Mouse (Mus musculus) MEL (cell line): ENCODE data around the gene Bicdl1. TPM values are rescaled to one million over a fixed set of nuclear protein-coding genes. Genes with fewer than 3 reads are reported as not detected.
A peak's percentile ranks its signal among the peaks of the same experiment; 100 is the strongest.

ENCODE experiments used
- DNase-seq: peaks from one replicate; pipeline ENCODE4 v3.0.0; 2011; ENCODE audit warnings: low read depth, low spot score
- H3K27ac ChIP-seq: 2 replicates; pipeline ENCODE4 v1.5.1; 2012; ENCODE audit warnings: low read depth, mild to moderate bottlenecking, control low read depth, low read length, moderate library complexity; ENCODE audit not compliant: control insufficient read depth
- H3K27me3 ChIP-seq, 2 experiments: fragments of 150-350 bp in 1 of 2; sonication (generic) in 1 of 2; 2 replicates each; pipeline ENCODE4 v1.6.1; 2012; ENCODE audit warnings: low read length in 2 of 2, mild to moderate bottlenecking in 2 of 2, improper control_type of control experiment in 1 of 2, moderate library complexity in 1 of 2; ENCODE audit not compliant: insufficient read depth in 2 of 2, control insufficient read depth in 1 of 2
- H3K36me3 ChIP-seq, 2 experiments: 2 replicates each; pipeline ENCODE4 v1.6.1; 2012 to 2014; ENCODE audit warnings: low read length in 2 of 2, improper control_type of control experiment in 1 of 2, inconsistent platforms in 1 of 2, mild to moderate bottlenecking in 1 of 2; ENCODE audit not compliant: insufficient read depth in 2 of 2, control insufficient read depth in 1 of 2
- H3K4me1 ChIP-seq, 2 experiments: fragments of 150-350 bp in 1 of 2; sonication (generic) in 1 of 2; 2 replicates each; pipeline ENCODE4 v1.6.1; 2012; ENCODE audit warnings: low read length in 2 of 2, improper control_type of control experiment in 1 of 2, mild to moderate bottlenecking in 1 of 2; ENCODE audit not compliant: insufficient read depth in 2 of 2, control insufficient read depth in 1 of 2
- H3K4me3 ChIP-seq, 2 experiments: fragments of 150-350 bp in 1 of 2; sonication (generic) in 1 of 2; 2 replicates each; pipeline ENCODE4 v1.5.1; 2012; ENCODE audit warnings: low read depth in 2 of 2, low read length in 2 of 2, mild to moderate bottlenecking in 2 of 2, moderate library complexity in 2 of 2, control low read depth in 1 of 2, improper control_type of control experiment in 1 of 2; ENCODE audit not compliant: control insufficient read depth in 1 of 2, insufficient read depth in 1 of 2
- H3K79me2 ChIP-seq: 2 replicates; pipeline ENCODE4 v1.6.1; 2012; ENCODE audit warnings: mild to moderate bottlenecking, low read length, moderate library complexity; ENCODE audit not compliant: control insufficient read depth, poor library complexity, insufficient read depth
- H3K9ac ChIP-seq: 2 replicates; pipeline ENCODE4 v1.6.1; 2012; ENCODE audit warnings: low read depth, mild to moderate bottlenecking, control low read depth, low read length, moderate library complexity; ENCODE audit not compliant: control insufficient read depth, poor library complexity, severe bottlenecking
- H3K9me3 ChIP-seq: fragments of 150-350 bp; sonication (generic); replicated peaks from 2 replicates; pipeline ENCODE4 v1.6.1; 2012; ENCODE audit warnings: mild to moderate bottlenecking, low read length, improper control_type of control experiment, moderate library complexity; ENCODE audit not compliant: insufficient read depth
- CHD1 ChIP-seq: IDR thresholded peaks from 2 replicates; pipeline ENCODE4 v1.6.1; 2012; ENCODE audit warnings: low read depth, mild to moderate bottlenecking, inconsistent platforms, low read length, improper control_type of control experiment
- CHD2 ChIP-seq: IDR thresholded peaks from 2 replicates; pipeline ENCODE4 v1.6.1; 2011; ENCODE audit warnings: low read length, improper control_type of control experiment
- E2F4 ChIP-seq: IDR thresholded peaks from 2 replicates; pipeline ENCODE4 v1.6.1; 2011; ENCODE audit warnings: low read depth, low read length, improper control_type of control experiment, borderline replicate concordance
- EP300 ChIP-seq, 2 experiments: IDR thresholded peaks; 2 replicates each; pipeline ENCODE4 v1.6.1; 2011; ENCODE audit warnings: improper control_type of control experiment in 2 of 2, low read length in 2 of 2, low read depth in 1 of 2, mild to moderate bottlenecking in 1 of 2
- KAT2A ChIP-seq: conservative IDR thresholded peaks from 2 replicates; pipeline ENCODE4 v1.6.1; 2012; ENCODE audit warnings: low read depth, low read length, improper control_type of control experiment, inconsistent platforms
- MAFK ChIP-seq: IDR thresholded peaks from 2 replicates; pipeline ENCODE4 v1.6.1; 2011; ENCODE audit warnings: low read depth, mild to moderate bottlenecking, low read length, improper control_type of control experiment, borderline replicate concordance
- MAZ ChIP-seq: IDR thresholded peaks from 2 replicates; pipeline ENCODE4 v1.6.1; 2012; ENCODE audit warnings: low read depth, mild to moderate bottlenecking, inconsistent platforms, low read length, improper control_type of control experiment
- MEF2A ChIP-seq: IDR thresholded peaks from 2 replicates; pipeline ENCODE4 v1.6.1; 2014; ENCODE audit warnings: low read depth, mild to moderate bottlenecking, inconsistent platforms, low read length, improper control_type of control experiment; ENCODE audit not compliant: poor library complexity, insufficient replicate concordance, severe bottlenecking; ENCODE audit errors: extremely low read depth
- MXI1 ChIP-seq: IDR thresholded peaks from 2 replicates; pipeline ENCODE4 v1.6.1; 2011; ENCODE audit warnings: mild to moderate bottlenecking, low read depth, low read length, improper control_type of control experiment
- MYB ChIP-seq: IDR thresholded peaks from 2 replicates; pipeline ENCODE4 v1.6.1; 2011; ENCODE audit warnings: mild to moderate bottlenecking, low read depth, low read length, improper control_type of control experiment
- NELFE ChIP-seq: IDR thresholded peaks from 2 replicates; pipeline ENCODE4 v1.6.1; 2011; ENCODE audit warnings: low read depth, low read length, improper control_type of control experiment
- POLR2A ChIP-seq, 2 experiments: IDR thresholded peaks; 2 replicates each; pipeline ENCODE4 v1.6.1; 2011 to 2012; ENCODE audit warnings: low read length in 2 of 2, mild to moderate bottlenecking in 2 of 2, control low read depth in 1 of 2, improper control_type of control experiment in 1 of 2, low read depth in 1 of 2, moderate library complexity in 1 of 2; ENCODE audit not compliant: control insufficient read depth in 1 of 2, insufficient read depth in 1 of 2, poor library complexity in 1 of 2
- RAD21 ChIP-seq: IDR thresholded peaks from 2 replicates; pipeline ENCODE4 v1.6.1; 2011; ENCODE audit warnings: mild to moderate bottlenecking, low read depth, low read length, improper control_type of control experiment
- RCOR1 ChIP-seq: IDR thresholded peaks from 2 replicates; pipeline ENCODE4 v1.6.1; 2012; ENCODE audit warnings: low read depth, mild to moderate bottlenecking, inconsistent platforms, low read length, improper control_type of control experiment
- SIN3A ChIP-seq: IDR thresholded peaks from 2 replicates; pipeline ENCODE4 v1.6.1; 2012; ENCODE audit warnings: low read length, improper control_type of control experiment, inconsistent platforms
- SMC3 ChIP-seq: IDR thresholded peaks from 2 replicates; pipeline ENCODE4 v1.6.1; 2011; ENCODE audit warnings: low read depth, low read length, improper control_type of control experiment
- TAL1 ChIP-seq: IDR thresholded peaks from 2 replicates; pipeline ENCODE4 v1.6.1; 2012; ENCODE audit warnings: mild to moderate bottlenecking, inconsistent platforms, low read length, moderate library complexity, mixed read lengths
- TBP ChIP-seq: IDR thresholded peaks from 2 replicates; pipeline ENCODE4 v1.8.0; 2011; ENCODE audit warnings: low read depth, low read length, improper control_type of control experiment
- UBTF ChIP-seq: IDR thresholded peaks from 2 replicates; pipeline ENCODE4 v1.6.1; 2012; ENCODE audit warnings: low read depth, mild to moderate bottlenecking, inconsistent platforms, low read length, improper control_type of control experiment, moderate library complexity, borderline replicate concordance; ENCODE audit not compliant: insufficient read depth
- USF1 ChIP-seq: IDR thresholded peaks from 2 replicates; pipeline ENCODE4 v1.6.1; 2014; ENCODE audit warnings: low read depth, mild to moderate bottlenecking, inconsistent platforms, low read length, improper control_type of control experiment, moderate library complexity
- USF2 ChIP-seq, 2 experiments: IDR thresholded peaks; 2 replicates each; pipeline ENCODE4 v1.6.1; 2011 to 2012; ENCODE audit warnings: improper control_type of control experiment in 2 of 2, low read length in 2 of 2, borderline replicate concordance in 1 of 2, inconsistent platforms in 1 of 2, low read depth in 1 of 2, mild to moderate bottlenecking in 1 of 2; ENCODE audit not compliant: insufficient read depth in 1 of 2
- ZC3H11A ChIP-seq: IDR thresholded peaks from 2 replicates; pipeline ENCODE4 v1.6.1; 2012; ENCODE audit warnings: low read depth, mild to moderate bottlenecking, inconsistent platforms, low read length, improper control_type of control experiment
- ZNF384 ChIP-seq: IDR thresholded peaks from 2 replicates; pipeline ENCODE4 v1.6.1; 2012; ENCODE audit warnings: low read depth, mild to moderate bottlenecking, inconsistent platforms, low read length, improper control_type of control experiment
- polyA plus RNA-seq, 2 experiments: library from polyadenylated mRNA; stranded (reverse) in 1 of 2; unstranded in 1 of 2; fragments of >175 nt in 1 of 2; fragments of >200 nt in 1 of 2; gene quantifications; 2 replicates each; pipeline versions ENCODE4 v1.2.1 to v1.2.4; 2012; ENCODE audit warnings: low replicate concordance in 2 of 2, low read depth in 1 of 2; ENCODE audit not compliant: insufficient read length in 2 of 2, insufficient read depth in 1 of 2, missing spikeins in 1 of 2
- total RNA-seq: library from RNA; depleted of rRNA; stranded (reverse); fragments of 300-350 nt; gene quantifications from 2 replicates; pipeline ENCODE4 v1.2.3, GENCODE M21; 2012

Bicdl1 gene
- total and polyA plus RNA-seq, 3 experiments: 3.5 to 13.4 TPM; not detected in 1

- no peak for DNase-seq
- no peak overlapping the region for H3K9ac ChIP-seq
- peaks cover 0 to 13% of the 10 kb centered on the region in 2 experiments; a peak in 2 of 4 replicates for H3K4me1 ChIP-seq
- H3K36me3 ChIP-seq: peaks cover 0 to 9% of the 10 kb centered on the region in 2 experiments; a peak in 2 of 4 replicates
- no peaks in the 10 kb centered on the region for H3K9me3 ChIP-seq
- H3K27ac ChIP-seq: no peak overlapping the region
- H3K4me3 ChIP-seq: no peak overlapping the region
- no peaks in the 10 kb centered on the region for H3K79me2 ChIP-seq
- H3K27me3 ChIP-seq: no peaks in the 10 kb centered on the region
- no peak for TF ChIP-seq E2F4
- TF ChIP-seq ZC3H11A: no peak
- no peak for TF ChIP-seq TAL1
- TF ChIP-seq SIN3A: no peak
- TF ChIP-seq SMC3: no peak
- no peak for TF ChIP-seq CHD2
- no peak for TF ChIP-seq KAT2A
- TF ChIP-seq USF1: no peak
- no peak for TF ChIP-seq NELFE
- TF ChIP-seq MYB: no peak
- TF ChIP-seq CHD1: no peak
These were observed 16.7 kb downstream of the Bicdl1 start for GRCm38 (mm10) chr5:115714761-115715160.

GRCm38 (mm10) chr5:115712487-115712886, 18.9 kb downstream of the Bicdl1 start:
- Histone ChIP-seq H3K27me3 (no peaks in the 10 kb centered on the region), H3K4me3 (no peak overlapping the region)

GRCm38 (mm10) chr5:115711636-115712419, 19.6 kb downstream of the Bicdl1 start:
- Histone ChIP-seq H3K9me3 (no peaks in the 10 kb centered on the region), H3K4me3 (no peak overlapping the region), H3K27me3 (no peaks in the 10 kb centered on the region), H3K27ac (no peak overlapping the region), H3K79me2 (no peaks in the 10 kb centered on the region), H3K9ac (no peak overlapping the region), H3K4me1 (peaks cover 0 to 13% of the 10 kb centered on the region in 2 experiments; a peak in 2 of 4 replicates), H3K36me3 (peaks cover 0 to 9% of the 10 kb centered on the region in 2 experiments; a peak in 2 of 4 replicates)
- peak; percentile 28 for DNase-seq
- TF ChIP-seq SMC3 (no peak), USF2 (IDR thresholded peaks at IDR 0.05; ENCODE audit: borderline replicate concordance in 1 of 2, insufficient read depth in 1 of 2, low read depth in 1 of 2, low read length in 2 of 2) (no peak), SIN3A (no peak), MXI1 (no peak), RAD21 (no peak), MAZ (no peak), EP300 (IDR thresholded peaks at IDR 0.05; ENCODE audit: low read depth in 1 of 2, low read length in 2 of 2) (no peak), TBP (no peak), E2F4 (no peak), MAFK (no peak), RCOR1 (no peak), CHD1 (no peak), ZNF384 (no peak), POLR2A (IDR thresholded peaks at IDR 0.05; ENCODE audit: control insufficient read depth in 1 of 2, insufficient read depth in 1 of 2, low read depth in 1 of 2, low read length in 2 of 2, poor library complexity in 1 of 2) (no peak), UBTF (no peak), MEF2A (no peak)

More at GRCm38 (mm10) chr5:115712487-115712886, 18.9 kb downstream of the Bicdl1 start:
- Histone ChIP-seq H3K9ac (no peak overlapping the region), H3K27ac (no peak overlapping the region), H3K79me2 (no peaks in the 10 kb centered on the region), H3K36me3 (peaks cover 0 to 9% of the 10 kb centered on the region in 2 experiments; a peak in 2 of 4 replicates), H3K4me1 (peaks cover 0 to 13% of the 10 kb centered on the region in 2 experiments; a peak in 2 of 4 replicates), H3K9me3 (no peaks in the 10 kb centered on the region)
- TF ChIP-seq USF2 (IDR thresholded peaks at IDR 0.05; ENCODE audit: borderline replicate concordance in 1 of 2, insufficient read depth in 1 of 2, low read depth in 1 of 2, low read length in 2 of 2) (no peak), EP300 (IDR thresholded peaks at IDR 0.05; ENCODE audit: low read depth in 1 of 2, low read length in 2 of 2) (0 out of 4 replicates have a peak, but pooled peaks of 1 of the 2 experiments have one; percentile 16)
- DNase-seq: no peak
